ENCODE assay signal across 21 mouse cellular contexts in the genomic region with DNA sequence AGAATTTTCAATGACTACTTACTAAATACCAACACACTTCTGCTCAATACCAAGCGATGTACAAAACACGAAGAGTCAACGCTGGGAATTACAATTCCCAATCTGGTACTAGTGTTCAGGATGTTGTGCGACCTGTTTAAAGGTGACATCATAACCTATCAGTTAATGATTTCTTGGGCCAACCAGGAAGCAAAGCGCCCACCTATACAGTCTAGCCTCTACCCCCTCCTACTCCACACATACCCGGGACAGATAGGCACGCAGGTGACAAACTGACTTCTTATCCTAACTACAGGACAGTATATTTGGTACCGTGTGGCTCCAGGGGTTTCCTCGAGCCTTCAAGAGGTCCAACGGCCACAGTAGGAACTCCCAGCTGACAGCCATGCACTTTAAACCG. TPM values are rescaled to one million over a fixed set of nuclear protein-coding genes. Genes with fewer than 3 reads are reported as not detected.
DNase-seq lines count a peak whose midpoint lies in the region; ATAC-seq lines count a peak whose summit lies in the region.
"Had no signal": no experiment of that assay in that cellular context is flagged by ENCODE, and none has a peak within 500 bp of the region (broad histone marks: within the 10 kb centered on the region; RNA-seq: fewer than 3 reads in every experiment).

No protein-coding gene starts in this region.

- no peak for DNase-seq in heart, postnatal 36 days
- peak; percentile 11 for DNase-seq in kidney, postnatal 10 days
- DNase-seq in kidney, adult 8-10 months = no peak
- no peak for DNase-seq in intestine, embryonic 14.5 days (ENCODE audit: low spot score)
- no peak for DNase-seq in right cerebral cortex, postnatal 4 days
- DNase-seq in right cerebral cortex, postnatal 25 days = no peak
- DNase-seq: adrenal gland, postnatal 25 days; cerebellum, adult 11 months; gastrocnemius, postnatal 10 days; heart, postnatal 4 days; lung, postnatal 36 days; thymus, adult 2 months had no signal

- H3K9me3 ChIP-seq in heart, embryonic 13.5 days = no peaks in the 10 kb centered on the region
- H3K9me3 ChIP-seq in intestine, embryonic 14.5 days (ENCODE audit: control insufficient read depth, low read length) = no peaks in the 10 kb centered on the region
- H3K9me3 ChIP-seq in stomach, embryonic 14.5 days (ENCODE audit: control insufficient read depth, low read depth, low read length) = no peaks in the 10 kb centered on the region
- H3K9me3 ChIP-seq: forebrain, embryonic 10.5 days; G1E; limb, embryonic 13.5 days; liver, embryonic 15.5 days; midbrain, embryonic 15.5 days; neural tube, embryonic 15.5 days had no signal

- intact Hi-C loops in heart, postnatal 36 days (cut with DNase I) = no loop called here

- WGBS in heart, embryonic 13.5 days = 79% methylated on average over 11 of the region's 11 CpGs
- WGBS in intestine, embryonic 14.5 days = 75% methylated on average over 11 of the region's 11 CpGs
- 76% methylated on average over 11 of the region's 11 CpGs for WGBS in stomach, embryonic 14.5 days

- no peak overlapping the region for H3K4me2 ChIP-seq in heart, embryonic 13.5 days
- 0 out of 2 replicates have a peak overlapping the region, but pooled peaks have one; percentile 20 for H3K4me2 ChIP-seq in intestine, embryonic 14.5 days (ENCODE audit: low read length)
- no peak overlapping the region; the same call in 1 of the 2 replicates for H3K4me2 ChIP-seq in stomach, embryonic 14.5 days (replicated peaks; ENCODE audit: low read depth, low read length)
- H3K4me2 ChIP-seq: limb, embryonic 13.5 days; liver, embryonic 15.5 days; midbrain, embryonic 15.5 days; neural tube, embryonic 15.5 days had no signal

- H3K4me3 ChIP-seq in heart, embryonic 13.5 days = no peak overlapping the region
- no peak overlapping the region for H3K4me3 ChIP-seq in intestine, embryonic 14.5 days (ENCODE audit: low read depth, low read length)
- H3K4me3 ChIP-seq in stomach, embryonic 14.5 days (ENCODE audit: low read depth, low read length) = no peak overlapping the region
- H3K4me3 ChIP-seq: forebrain, embryonic 10.5 days; limb, embryonic 13.5 days; liver, embryonic 15.5 days; midbrain, embryonic 15.5 days; neural tube, embryonic 15.5 days had no signal

- H3K27me3 ChIP-seq in heart, embryonic 13.5 days (replicated peaks) = no peaks in the 10 kb centered on the region
- H3K27me3 ChIP-seq in intestine, embryonic 14.5 days (replicated peaks; ENCODE audit: control insufficient read depth, insufficient read depth, low read length) = no peaks in the 10 kb centered on the region
- no peaks in the 10 kb centered on the region for H3K27me3 ChIP-seq in stomach, embryonic 14.5 days (ENCODE audit: control insufficient read depth, insufficient read depth, low read length)
- H3K27me3 ChIP-seq: limb, embryonic 13.5 days; liver, embryonic 15.5 days; midbrain, embryonic 15.5 days; neural tube, embryonic 15.5 days had no signal

- H3K9ac ChIP-seq in heart, embryonic 13.5 days = peak overlapping the region; percentile 47; the same call in 1 of the 2 replicates
- H3K9ac ChIP-seq in intestine, embryonic 14.5 days (ENCODE audit: low read length) = no peak overlapping the region
- no peak overlapping the region for H3K9ac ChIP-seq in stomach, embryonic 14.5 days (replicated peaks; ENCODE audit: low read depth, low read length)
- H3K9ac ChIP-seq: limb, embryonic 13.5 days; liver, embryonic 15.5 days; midbrain, embryonic 15.5 days; neural tube, embryonic 15.5 days had no signal

- no peak for ATAC-seq in heart, embryonic 13.5 days (ENCODE audit: extremely low read depth, insufficient number of reproducible peaks, low FRiP score, low TSS enrichment)
- peak; percentile 32; the same call in 1 of the 2 replicates for ATAC-seq in intestine, embryonic 14.5 days (replicated peaks; ENCODE audit: low FRiP score, low TSS enrichment, low read depth)
- ATAC-seq in stomach, embryonic 14.5 days (ENCODE audit: insufficient number of reproducible peaks, insufficient read depth, low FRiP score, low read depth) = 0 out of 2 replicates have a peak, but pooled peaks have one; percentile 10
- ATAC-seq: activated CD4-positive, CD25-positive, alpha-beta regulatory T cell, adult 4 months; midbrain, embryonic 15.5 days had no signal

- H3K27ac ChIP-seq in heart, embryonic 13.5 days (replicated peaks) = no peak overlapping the region
- H3K27ac ChIP-seq in intestine, embryonic 14.5 days (ENCODE audit: low read depth) = peak overlapping the region; percentile 62; the same call in 1 of the 2 replicates
- H3K27ac ChIP-seq in stomach, embryonic 14.5 days (ENCODE audit: low read length) = peak overlapping the region; percentile 10; the same call in 1 of the 2 replicates
- H3K27ac ChIP-seq: forebrain, embryonic 10.5 days; limb, embryonic 13.5 days; midbrain, embryonic 15.5 days; neural tube, embryonic 15.5 days had no signal

- peaks cover 90% of the 10 kb centered on the region for H3K4me1 ChIP-seq in heart, embryonic 13.5 days
- H3K4me1 ChIP-seq in intestine, embryonic 14.5 days (replicated peaks; ENCODE audit: control insufficient read depth, insufficient read depth, low read length) = peaks cover 76% of the 10 kb centered on the region
- peaks cover 64% of the 10 kb centered on the region for H3K4me1 ChIP-seq in stomach, embryonic 14.5 days (ENCODE audit: control insufficient read depth, insufficient read depth, low read length)

- no peaks in the 10 kb centered on the region for H3K36me3 ChIP-seq in heart, embryonic 13.5 days
- H3K36me3 ChIP-seq in intestine, embryonic 14.5 days (ENCODE audit: control insufficient read depth, insufficient read depth, low read length) = no peaks in the 10 kb centered on the region
- H3K36me3 ChIP-seq in stomach, embryonic 14.5 days (ENCODE audit: control insufficient read depth, insufficient read depth, low read length) = no peaks in the 10 kb centered on the region
- H3K36me3 ChIP-seq: forebrain, embryonic 10.5 days; limb, embryonic 13.5 days; liver, embryonic 15.5 days; midbrain, embryonic 15.5 days; neural tube, embryonic 15.5 days had no signal

RNA-seq across cellular contexts. Expression of a gene that starts 5.9 kb away (rescaled TPM):
- 12.5 and 12.8 TPM in 2 replicates for polyA plus RNA-seq in heart, embryonic 13.5 days (2015; fragmentation: Nextera tagmentation; extraction: Ambion mirVana)
- 10 to 100 TPM; 25.9 to 27.9 TPM for total RNA-seq in heart, postnatal 36 days (2021)
- polyA plus RNA-seq in intestine, embryonic 14.5 days (2014; fragmentation: Nextera tagmentation; extraction: Ambion mirVana) = 30.4 and 33.1 TPM in 2 replicates
- polyA plus RNA-seq in stomach, embryonic 14.5 days (2014; fragmentation: Nextera tagmentation; extraction: Ambion mirVana) = 32.0 and 36.7 TPM in 2 replicates
